Mouse (Mus musculus) midbrain, embryonic 13.5 days (tissue): Measurements from ENCODE around the gene Rasgrf2. TPM values are rescaled to one million over a fixed set of nuclear protein-coding genes. Genes with fewer than 3 reads are reported as not detected.
"Not testable (repeated sequence)": the region's sequence is repeated elsewhere in the genome, so short reads cannot be mapped to it uniquely, and the experiment has no call there.

Experiments used
- ATAC-seq: fragments of 200-750 bp; cut with Nextera tagmentation; 2 replicates; pipeline ENCODE4 v1.8.0; 2017; ENCODE audit warnings: mild to moderate bottlenecking, moderate TSS enrichment, moderate library complexity
- H3K27ac ChIP-seq: fragments of 300-500 bp; sonication (generic); 2 replicates; pipeline ENCODE4 v1.5.1; 2015; ENCODE audit warnings: inconsistent platforms, mild to moderate bottlenecking, moderate library complexity
- H3K27me3 ChIP-seq: fragments of 300-500 bp; sonication (generic); 2 replicates; pipeline ENCODE4 v1.6.1; 2015; ENCODE audit warnings: mild to moderate bottlenecking, inconsistent platforms
- H3K36me3 ChIP-seq: fragments of 300-500 bp; sonication (generic); 2 replicates; pipeline ENCODE4 v1.6.1; 2015; ENCODE audit warnings: mild to moderate bottlenecking, inconsistent platforms
- H3K4me1 ChIP-seq: fragments of 300-500 bp; sonication (generic); replicated peaks from 2 replicates; pipeline ENCODE4 v1.6.1; 2015; ENCODE audit warnings: inconsistent platforms
- H3K4me2 ChIP-seq: fragments of 300-500 bp; sonication (generic); replicated peaks from 2 replicates; pipeline ENCODE4 v1.6.1; 2015; ENCODE audit warnings: moderate library complexity, mild to moderate bottlenecking, inconsistent platforms
- H3K4me3 ChIP-seq: fragments of 300-500 bp; sonication (generic); replicated peaks from 2 replicates; pipeline ENCODE4 v1.5.1; 2015; ENCODE audit warnings: mild to moderate bottlenecking, inconsistent platforms
- H3K9ac ChIP-seq: fragments of 300-500 bp; sonication (generic); replicated peaks from 2 replicates; pipeline ENCODE4 v1.6.1; 2015; ENCODE audit warnings: mild to moderate bottlenecking, inconsistent platforms
- H3K9me3 ChIP-seq: fragments of 300-500 bp; sonication (generic); 2 replicates; pipeline ENCODE4 v1.6.1; 2016; ENCODE audit warnings: mild to moderate bottlenecking, inconsistent platforms
- WGBS: fragments of 180-500 bp; shearing (Covaris S2); methylation state at CpG from one replicate; pipeline ENCODE4 v1.1.7; 2015; 5-methylcytosine and 5-hydroxymethylcytosine counted together
- polyA plus RNA-seq: library from polyadenylated mRNA; unstranded; fragments of >200 nt; fragmentation: Nextera tagmentation; extraction: Ambion mirVana; gene quantifications from 2 replicates; pipeline ENCODE4 v1.2.1, GENCODE M21; 2015

Gene Rasgrf2
- 1.8 and 2.2 TPM in 2 replicates for polyA plus RNA-seq

GRCm38 (mm10) chr13:92131384-92132150, at the start of gene Rasgrf2:
Rasgrf2 (minus strand) TSS chr13:92131656.
- no peaks in the 10 kb centered on the region for H3K9me3 ChIP-seq
- no peak within 1 kb of the TSS for H3K27ac ChIP-seq
- 2% methylated on average over 70 of the region's 70 CpGs for WGBS
- H3K36me3 ChIP-seq, result no peaks in the 10 kb centered on the region
- H3K4me1 ChIP-seq, result peaks cover 14% of the 10 kb centered on the region
- H3K4me2 ChIP-seq, result peak within 1 kb of the TSS; percentile 94
- peaks cover 28% of the 10 kb centered on the region for H3K27me3 ChIP-seq
- ATAC-seq, result peak; percentile 96
- H3K4me3 ChIP-seq, result peak within 1 kb of the TSS; percentile 61
- peak within 1 kb of the TSS; percentile 65 for H3K9ac ChIP-seq

- not testable (repeated sequence) for H3K9ac ChIP-seq, H3K36me3 ChIP-seq, H3K27me3 ChIP-seq, H3K4me1 ChIP-seq, ATAC-seq, H3K9me3 ChIP-seq, H3K27ac ChIP-seq, H3K4me3 ChIP-seq, H3K4me2 ChIP-seq
- 81% methylated on average over 8 of the region's 8 CpGs for WGBS
Observed at GRCm38 (mm10) chr13:92172686-92173085, 41.2 kb upstream of the Rasgrf2 start.

GRCm38 (mm10) chr13:92150551-92150950, 19.1 kb upstream of the Rasgrf2 start:
- Histone ChIP-seq H3K27ac (no peak overlapping the region), H3K9me3 (peaks cover 8% of the 10 kb centered on the region; the same call in 1 of the 2 replicates), H3K4me1 (no peaks in the 10 kb centered on the region), H3K27me3 (no peaks in the 10 kb centered on the region), H3K4me3 (no peak overlapping the region), H3K9ac (no peak overlapping the region), H3K4me2 (no peak overlapping the region), H3K36me3 (no peaks in the 10 kb centered on the region)
- ATAC-seq, result no peak
- 87% methylated on average over 3 of the region's 3 CpGs for WGBS

GRCm38 (mm10) chr13:92148858-92149257, 17.4 kb upstream of the Rasgrf2 start:
- no peak for ATAC-seq

GRCm38 (mm10) chr13:92134792-92135191, 3.3 kb upstream of the Rasgrf2 start:
- H3K36me3 ChIP-seq, result no peaks in the 10 kb centered on the region
- no peak for ATAC-seq
- H3K27ac ChIP-seq, result no peak overlapping the region
- no peak overlapping the region for H3K4me2 ChIP-seq
- no peaks in the 10 kb centered on the region for H3K9me3 ChIP-seq
- H3K4me3 ChIP-seq, result no peak overlapping the region
- H3K4me1 ChIP-seq, result peaks cover 14% of the 10 kb centered on the region
- peaks cover 28% of the 10 kb centered on the region for H3K27me3 ChIP-seq
- H3K9ac ChIP-seq, result no peak overlapping the region
- WGBS, result 91% methylated on average over 3 of the region's 3 CpGs

More at GRCm38 (mm10) chr13:92148858-92149257, 17.4 kb upstream of the Rasgrf2 start:
- no peak overlapping the region for H3K4me3 ChIP-seq
- no peaks in the 10 kb centered on the region for H3K27me3 ChIP-seq
- no peak overlapping the region for H3K4me2 ChIP-seq
- peaks cover 15% of the 10 kb centered on the region; the same call in 1 of the 2 replicates for H3K9me3 ChIP-seq
- no peaks in the 10 kb centered on the region for H3K36me3 ChIP-seq
- H3K27ac ChIP-seq, result no peak overlapping the region
- no peak overlapping the region for H3K9ac ChIP-seq
- WGBS, result 92% methylated on average over 4 of the region's 4 CpGs
- H3K4me1 ChIP-seq, result no peaks in the 10 kb centered on the region

- 67% methylated on average over 2 of the region's 2 CpGs for WGBS
- H3K27me3 ChIP-seq, result peaks cover 28% of the 10 kb centered on the region
Observed at GRCm38 (mm10) chr13:92132599-92132998, 1.1 kb upstream of the Rasgrf2 start.

GRCm38 (mm10) chr13:92130994-92131383, 467 bp downstream of the Rasgrf2 start:
- Histone ChIP-seq H3K36me3 (no peaks in the 10 kb centered on the region), H3K27ac (no peak overlapping the region), H3K4me1 (peaks cover 14% of the 10 kb centered on the region), H3K9ac (peak overlapping the region; percentile 65), H3K4me2 (peak overlapping the region; percentile 94), H3K9me3 (no peaks in the 10 kb centered on the region), H3K27me3 (peaks cover 28% of the 10 kb centered on the region), H3K4me3 (peak overlapping the region; percentile 61)
- 7% methylated on average over 22 of the region's 22 CpGs for WGBS
- peak; percentile 31; the same call in 1 of the 2 replicates for ATAC-seq

More at GRCm38 (mm10) chr13:92132599-92132998, 1.1 kb upstream of the Rasgrf2 start:
- Histone ChIP-seq H3K9me3 (no peaks in the 10 kb centered on the region), H3K9ac (no peak overlapping the region), H3K4me3 (no peak overlapping the region), H3K36me3 (no peaks in the 10 kb centered on the region), H3K4me2 (no peak overlapping the region), H3K4me1 (peaks cover 14% of the 10 kb centered on the region), H3K27ac (no peak overlapping the region)
- no peak for ATAC-seq

- H3K4me1 ChIP-seq, result peaks cover 14% of the 10 kb centered on the region
- no peak for ATAC-seq
- H3K36me3 ChIP-seq, result no peaks in the 10 kb centered on the region
- H3K4me3 ChIP-seq, result no peak overlapping the region
- no peaks in the 10 kb centered on the region for H3K9me3 ChIP-seq
- no peak overlapping the region for H3K27ac ChIP-seq
- H3K27me3 ChIP-seq, result peaks cover 28% of the 10 kb centered on the region
- H3K9ac ChIP-seq, result no peak overlapping the region
- WGBS, result 82% methylated on average over 4 of the region's 4 CpGs
- no peak overlapping the region for H3K4me2 ChIP-seq
Observed at GRCm38 (mm10) chr13:92129877-92130276, 1.6 kb downstream of the Rasgrf2 start.

GRCm38 (mm10) chr13:92125902-92126301, 5.6 kb downstream of the Rasgrf2 start:
- H3K27ac ChIP-seq, result no peak overlapping the region
- H3K9ac ChIP-seq, result no peak overlapping the region
- H3K4me2 ChIP-seq, result no peak overlapping the region
- 94% methylated on average over 5 of the region's 5 CpGs for WGBS
- no peaks in the 10 kb centered on the region for H3K9me3 ChIP-seq
- ATAC-seq, result no peak
- H3K27me3 ChIP-seq, result peaks cover 10% of the 10 kb centered on the region
- no peaks in the 10 kb centered on the region for H3K36me3 ChIP-seq
- no peak overlapping the region for H3K4me3 ChIP-seq
- H3K4me1 ChIP-seq, result peaks cover under 1% of the 10 kb centered on the region

GRCm38 (mm10) chr13:92119623-92120022, 11.8 kb downstream of the Rasgrf2 start:
- H3K4me2 ChIP-seq, result no peak overlapping the region
- H3K27me3 ChIP-seq, result no peaks in the 10 kb centered on the region
- H3K9ac ChIP-seq, result no peak overlapping the region
- no peak overlapping the region for H3K4me3 ChIP-seq
- no peaks in the 10 kb centered on the region for H3K36me3 ChIP-seq
- no peak for ATAC-seq
- WGBS, result 77% methylated on average over 5 of the region's 5 CpGs
- H3K4me1 ChIP-seq, result no peaks in the 10 kb centered on the region
- H3K27ac ChIP-seq, result no peak overlapping the region
- H3K9me3 ChIP-seq, result no peaks in the 10 kb centered on the region

GRCm38 (mm10) chr13:92114076-92114475, 17.4 kb downstream of the Rasgrf2 start:
- Histone ChIP-seq H3K9me3 (no peaks in the 10 kb centered on the region), H3K4me1 (no peaks in the 10 kb centered on the region), H3K27ac (no peak overlapping the region), H3K9ac (no peak overlapping the region), H3K36me3 (no peaks in the 10 kb centered on the region), H3K4me2 (no peak overlapping the region), H3K27me3 (no peaks in the 10 kb centered on the region), H3K4me3 (no peak overlapping the region)
- ATAC-seq, result no peak
- 73% methylated on average over 3 of the region's 3 CpGs for WGBS

GRCm38 (mm10) chr13:92108237-92108636, 23.2 kb downstream of the Rasgrf2 start:
- H3K27me3 ChIP-seq, result no peaks in the 10 kb centered on the region
- no peak overlapping the region for H3K4me2 ChIP-seq
- no peaks in the 10 kb centered on the region for H3K9me3 ChIP-seq
- H3K27ac ChIP-seq, result no peak overlapping the region
- ATAC-seq, result no peak
- 77% methylated on average over 4 of the region's 4 CpGs for WGBS
- no peaks in the 10 kb centered on the region for H3K4me1 ChIP-seq
- H3K4me3 ChIP-seq, result no peak overlapping the region
- no peak overlapping the region for H3K9ac ChIP-seq
- no peaks in the 10 kb centered on the region for H3K36me3 ChIP-seq
